Mouse (Mus musculus) MEL (cell line): Measurements from ENCODE around the gene Ntn1. TPM values are rescaled to one million over a fixed set of nuclear protein-coding genes. Genes with fewer than 3 reads are reported as not detected.

Experiments
- DNase-seq: peaks from one replicate; pipeline ENCODE4 v3.0.0; 2011; ENCODE audit warnings: low read depth, low spot score
- H3K27ac ChIP-seq: 2 replicates; pipeline ENCODE4 v1.5.1; 2012; ENCODE audit warnings: low read depth, mild to moderate bottlenecking, control low read depth, low read length, moderate library complexity; ENCODE audit not compliant: control insufficient read depth
- H3K27me3 ChIP-seq, 2 experiments: fragments of 150-350 bp in 1 of 2; sonication (generic) in 1 of 2; 2 replicates each; pipeline ENCODE4 v1.6.1; 2012; ENCODE audit warnings: low read length in 2 of 2, mild to moderate bottlenecking in 2 of 2, improper control_type of control experiment in 1 of 2, moderate library complexity in 1 of 2; ENCODE audit not compliant: insufficient read depth in 2 of 2, control insufficient read depth in 1 of 2
- H3K36me3 ChIP-seq, 2 experiments: 2 replicates each; pipeline ENCODE4 v1.6.1; 2012 to 2014; ENCODE audit warnings: low read length in 2 of 2, improper control_type of control experiment in 1 of 2, inconsistent platforms in 1 of 2, mild to moderate bottlenecking in 1 of 2; ENCODE audit not compliant: insufficient read depth in 2 of 2, control insufficient read depth in 1 of 2
- H3K4me1 ChIP-seq, 2 experiments: fragments of 150-350 bp in 1 of 2; sonication (generic) in 1 of 2; 2 replicates each; pipeline ENCODE4 v1.6.1; 2012; ENCODE audit warnings: low read length in 2 of 2, improper control_type of control experiment in 1 of 2, mild to moderate bottlenecking in 1 of 2; ENCODE audit not compliant: insufficient read depth in 2 of 2, control insufficient read depth in 1 of 2
- H3K4me3 ChIP-seq, 2 experiments: fragments of 150-350 bp in 1 of 2; sonication (generic) in 1 of 2; 2 replicates each; pipeline ENCODE4 v1.5.1; 2012; ENCODE audit warnings: low read depth in 2 of 2, low read length in 2 of 2, mild to moderate bottlenecking in 2 of 2, moderate library complexity in 2 of 2, control low read depth in 1 of 2, improper control_type of control experiment in 1 of 2; ENCODE audit not compliant: control insufficient read depth in 1 of 2, insufficient read depth in 1 of 2
- H3K79me2 ChIP-seq: 2 replicates; pipeline ENCODE4 v1.6.1; 2012; ENCODE audit warnings: mild to moderate bottlenecking, low read length, moderate library complexity; ENCODE audit not compliant: control insufficient read depth, poor library complexity, insufficient read depth
- H3K9ac ChIP-seq: 2 replicates; pipeline ENCODE4 v1.6.1; 2012; ENCODE audit warnings: low read depth, mild to moderate bottlenecking, control low read depth, low read length, moderate library complexity; ENCODE audit not compliant: control insufficient read depth, poor library complexity, severe bottlenecking
- H3K9me3 ChIP-seq: fragments of 150-350 bp; sonication (generic); replicated peaks from 2 replicates; pipeline ENCODE4 v1.6.1; 2012; ENCODE audit warnings: mild to moderate bottlenecking, low read length, improper control_type of control experiment, moderate library complexity; ENCODE audit not compliant: insufficient read depth
- BHLHE40 ChIP-seq: IDR thresholded peaks from 2 replicates; pipeline ENCODE4 v1.6.1; 2012; ENCODE audit warnings: low read depth, mild to moderate bottlenecking, inconsistent platforms, low read length, improper control_type of control experiment, borderline replicate concordance
- CHD1 ChIP-seq: IDR thresholded peaks from 2 replicates; pipeline ENCODE4 v1.6.1; 2012; ENCODE audit warnings: low read depth, mild to moderate bottlenecking, inconsistent platforms, low read length, improper control_type of control experiment
- CHD2 ChIP-seq: IDR thresholded peaks from 2 replicates; pipeline ENCODE4 v1.6.1; 2011; ENCODE audit warnings: low read length, improper control_type of control experiment
- CTCF ChIP-seq, 3 experiments: IDR thresholded peaks in 2 of 3; conservative IDR thresholded peaks in 1 of 3; 2 replicates each; pipeline ENCODE4 v1.5.1; 2011 to 2012; ENCODE audit warnings: low read length in 3 of 3, low read depth in 2 of 3, mild to moderate bottlenecking in 2 of 3, improper control_type of control experiment in 1 of 3, inconsistent platforms in 1 of 3, mixed read lengths in 1 of 3, moderate library complexity in 1 of 3; ENCODE audit not compliant: control insufficient read depth in 1 of 3, insufficient read depth in 1 of 3, poor library complexity in 1 of 3, severe bottlenecking in 1 of 3
- E2F4 ChIP-seq: IDR thresholded peaks from 2 replicates; pipeline ENCODE4 v1.6.1; 2011; ENCODE audit warnings: low read depth, low read length, improper control_type of control experiment, borderline replicate concordance
- EP300 ChIP-seq, 2 experiments: IDR thresholded peaks; 2 replicates each; pipeline ENCODE4 v1.6.1; 2011; ENCODE audit warnings: improper control_type of control experiment in 2 of 2, low read length in 2 of 2, low read depth in 1 of 2, mild to moderate bottlenecking in 1 of 2
- ETS1 ChIP-seq: IDR thresholded peaks from 2 replicates; pipeline ENCODE4 v1.6.1; 2012; ENCODE audit warnings: low read depth, mild to moderate bottlenecking, inconsistent platforms, low read length, improper control_type of control experiment, moderate library complexity
- GABPA ChIP-seq: IDR thresholded peaks from 2 replicates; pipeline ENCODE4 v1.6.1; 2012; ENCODE audit warnings: low read depth, mild to moderate bottlenecking, inconsistent platforms, low read length, improper control_type of control experiment, moderate library complexity
- HCFC1 ChIP-seq: IDR thresholded peaks from 2 replicates; pipeline ENCODE4 v1.6.1; 2012; ENCODE audit warnings: low read depth, mild to moderate bottlenecking, inconsistent platforms, low read length, improper control_type of control experiment, moderate library complexity
- MAFK ChIP-seq: IDR thresholded peaks from 2 replicates; pipeline ENCODE4 v1.6.1; 2011; ENCODE audit warnings: low read depth, mild to moderate bottlenecking, low read length, improper control_type of control experiment, borderline replicate concordance
- MAX ChIP-seq: IDR thresholded peaks from 2 replicates; pipeline ENCODE4 v1.6.1; 2011; ENCODE audit warnings: low read length, improper control_type of control experiment
- MYB ChIP-seq: IDR thresholded peaks from 2 replicates; pipeline ENCODE4 v1.6.1; 2011; ENCODE audit warnings: mild to moderate bottlenecking, low read depth, low read length, improper control_type of control experiment
- NRF1 ChIP-seq: IDR thresholded peaks from 2 replicates; pipeline ENCODE4 v1.6.1; 2014; ENCODE audit warnings: low read depth, mild to moderate bottlenecking, inconsistent platforms, low read length, improper control_type of control experiment, moderate library complexity; ENCODE audit not compliant: poor library complexity, insufficient read depth, severe bottlenecking
- POLR2A ChIP-seq, 2 experiments: IDR thresholded peaks; 2 replicates each; pipeline ENCODE4 v1.6.1; 2011 to 2012; ENCODE audit warnings: low read length in 2 of 2, mild to moderate bottlenecking in 2 of 2, control low read depth in 1 of 2, improper control_type of control experiment in 1 of 2, low read depth in 1 of 2, moderate library complexity in 1 of 2; ENCODE audit not compliant: control insufficient read depth in 1 of 2, insufficient read depth in 1 of 2, poor library complexity in 1 of 2
- POLR2AphosphoS2 ChIP-seq: IDR thresholded peaks from 2 replicates; pipeline ENCODE4 v1.6.1; 2011; ENCODE audit warnings: low read length, improper control_type of control experiment
- RAD21 ChIP-seq: IDR thresholded peaks from 2 replicates; pipeline ENCODE4 v1.6.1; 2011; ENCODE audit warnings: mild to moderate bottlenecking, low read depth, low read length, improper control_type of control experiment
- RCOR1 ChIP-seq: IDR thresholded peaks from 2 replicates; pipeline ENCODE4 v1.6.1; 2012; ENCODE audit warnings: low read depth, mild to moderate bottlenecking, inconsistent platforms, low read length, improper control_type of control experiment
- SMC3 ChIP-seq: IDR thresholded peaks from 2 replicates; pipeline ENCODE4 v1.6.1; 2011; ENCODE audit warnings: low read depth, low read length, improper control_type of control experiment
- TAL1 ChIP-seq: IDR thresholded peaks from 2 replicates; pipeline ENCODE4 v1.6.1; 2012; ENCODE audit warnings: mild to moderate bottlenecking, inconsistent platforms, low read length, moderate library complexity, mixed read lengths
- TBP ChIP-seq: IDR thresholded peaks from 2 replicates; pipeline ENCODE4 v1.8.0; 2011; ENCODE audit warnings: low read depth, low read length, improper control_type of control experiment
- TCF12 ChIP-seq: IDR thresholded peaks from 2 replicates; pipeline ENCODE4 v1.6.1; 2014; ENCODE audit warnings: low read depth, mild to moderate bottlenecking, inconsistent platforms, low read length, improper control_type of control experiment, moderate library complexity
- USF1 ChIP-seq: IDR thresholded peaks from 2 replicates; pipeline ENCODE4 v1.6.1; 2014; ENCODE audit warnings: low read depth, mild to moderate bottlenecking, inconsistent platforms, low read length, improper control_type of control experiment, moderate library complexity
- ZC3H11A ChIP-seq: IDR thresholded peaks from 2 replicates; pipeline ENCODE4 v1.6.1; 2012; ENCODE audit warnings: low read depth, mild to moderate bottlenecking, inconsistent platforms, low read length, improper control_type of control experiment
- ZNF384 ChIP-seq: IDR thresholded peaks from 2 replicates; pipeline ENCODE4 v1.6.1; 2012; ENCODE audit warnings: low read depth, mild to moderate bottlenecking, inconsistent platforms, low read length, improper control_type of control experiment
- polyA plus RNA-seq, 2 experiments: library from polyadenylated mRNA; stranded (reverse) in 1 of 2; unstranded in 1 of 2; fragments of >175 nt in 1 of 2; fragments of >200 nt in 1 of 2; gene quantifications; 2 replicates each; pipeline versions ENCODE4 v1.2.1 to v1.2.4; 2012; ENCODE audit warnings: low replicate concordance in 2 of 2, low read depth in 1 of 2; ENCODE audit not compliant: insufficient read length in 2 of 2, insufficient read depth in 1 of 2, missing spikeins in 1 of 2
- total RNA-seq: library from RNA; depleted of rRNA; stranded (reverse); fragments of 300-350 nt; gene quantifications from 2 replicates; pipeline ENCODE4 v1.2.3, GENCODE M21; 2012

Gene Ntn1
- total and polyA plus RNA-seq, 3 experiments = not detected

DNA sequence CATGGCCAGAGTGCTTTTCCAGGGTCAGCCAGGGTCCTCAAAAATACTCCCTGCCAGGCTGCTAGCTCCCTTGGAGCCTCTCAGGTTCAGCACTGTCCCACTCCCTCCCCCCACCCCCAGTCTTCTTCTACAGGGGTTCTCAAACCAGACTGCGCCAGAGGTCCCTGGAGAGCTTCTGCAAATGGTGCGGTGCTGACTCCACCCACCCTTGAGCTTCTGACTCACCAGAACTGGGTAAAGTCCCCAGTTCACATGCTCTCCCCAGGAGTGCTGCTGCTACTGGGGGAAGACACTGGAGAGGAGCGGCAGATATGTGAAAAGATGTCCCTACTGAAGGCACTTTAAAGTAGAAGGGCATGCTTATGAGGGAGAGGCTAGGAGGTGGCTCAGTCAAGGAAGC lies 186.7 kb downstream of the Ntn1 start:
- no peaks in the 10 kb centered on the region for H3K27me3 ChIP-seq

DNA sequence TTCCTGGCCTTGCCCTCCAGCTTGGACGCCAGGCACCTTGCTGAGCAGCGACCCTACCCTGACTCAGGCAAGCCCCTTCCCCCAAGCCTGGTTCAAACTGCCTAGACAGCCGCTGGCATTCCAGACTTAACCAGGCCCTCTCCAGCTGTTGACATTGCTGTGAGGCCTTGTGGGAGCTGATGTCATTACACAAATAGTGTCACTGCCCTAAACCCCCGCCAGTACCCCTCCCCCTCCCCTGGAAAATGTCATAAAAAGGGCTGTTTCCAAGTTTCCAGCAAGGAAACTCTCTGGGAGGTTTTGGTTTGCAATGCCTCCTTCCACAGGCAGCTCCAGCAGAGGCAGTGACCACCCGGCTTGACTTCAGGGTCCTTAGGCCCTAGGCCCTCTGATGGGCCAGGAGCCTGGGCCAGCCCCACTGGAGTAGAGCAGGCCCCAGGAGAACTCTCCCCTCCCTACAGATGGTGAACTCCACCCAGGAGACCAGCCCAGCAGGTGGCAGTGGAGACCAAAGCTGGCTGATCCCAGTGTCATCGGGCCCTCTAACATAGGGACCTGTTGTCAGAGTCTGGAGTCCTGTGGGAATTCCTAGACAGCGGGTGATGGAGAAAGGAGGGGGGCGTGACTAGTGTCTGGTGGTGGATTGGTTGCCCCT lies 188.6 kb downstream of the Ntn1 start:
- no peaks in the 10 kb centered on the region for H3K4me1 ChIP-seq
- no peak for DNase-seq
- H3K36me3 ChIP-seq = no peaks in the 10 kb centered on the region
- H3K9ac ChIP-seq = no peak overlapping the region
- no peaks in the 10 kb centered on the region for H3K27me3 ChIP-seq
- no peak for TF ChIP-seq EP300 (IDR thresholded peaks at IDR 0.05; ENCODE audit: low read depth in 1 of 2, low read length in 2 of 2)
- TF ChIP-seq CTCF (IDR thresholded peaks at IDR 0.05 in 2 of 3, conservative IDR thresholded peaks at IDR 0.05 in 1 of 3; ENCODE audit: control insufficient read depth in 1 of 3, insufficient read depth in 1 of 3, low read depth in 2 of 3, low read length in 3 of 3, poor library complexity in 1 of 3, severe bottlenecking in 1 of 3) = peak in 2 of 3 experiments; percentile 2 to 32; a peak in 3 of 6 replicates
- no peak for TF ChIP-seq USF1
- 0 out of 2 replicates have a peak, but pooled peaks have one; percentile 12 for TF ChIP-seq SMC3
- no peak overlapping the region for H3K27ac ChIP-seq
- no peaks in the 10 kb centered on the region for H3K9me3 ChIP-seq
- no peak overlapping the region for H3K4me3 ChIP-seq
- no peaks in the 10 kb centered on the region for H3K79me2 ChIP-seq

More for the DNA sequence above, 186.7 kb downstream of the Ntn1 start:
- H3K79me2 ChIP-seq = no peaks in the 10 kb centered on the region
- no peaks in the 10 kb centered on the region for H3K4me1 ChIP-seq
- no peak overlapping the region for H3K9ac ChIP-seq
- no peak overlapping the region for H3K27ac ChIP-seq
- no peaks in the 10 kb centered on the region for H3K36me3 ChIP-seq
- no peak for TF ChIP-seq GABPA
- TF ChIP-seq MYB = no peak
- no peak for TF ChIP-seq MAX
- TF ChIP-seq HCFC1 = no peak
- no peak for TF ChIP-seq EP300 (IDR thresholded peaks at IDR 0.05; ENCODE audit: low read depth in 1 of 2, low read length in 2 of 2)
- TF ChIP-seq CTCF (IDR thresholded peaks at IDR 0.05 in 2 of 3, conservative IDR thresholded peaks at IDR 0.05 in 1 of 3; ENCODE audit: control insufficient read depth in 1 of 3, insufficient read depth in 1 of 3, low read depth in 2 of 3, low read length in 3 of 3, poor library complexity in 1 of 3, severe bottlenecking in 1 of 3) = no peak
- no peak for TF ChIP-seq BHLHE40
- H3K9me3 ChIP-seq = no peaks in the 10 kb centered on the region
- H3K4me3 ChIP-seq = no peak overlapping the region
- DNase-seq = no peak

DNA sequence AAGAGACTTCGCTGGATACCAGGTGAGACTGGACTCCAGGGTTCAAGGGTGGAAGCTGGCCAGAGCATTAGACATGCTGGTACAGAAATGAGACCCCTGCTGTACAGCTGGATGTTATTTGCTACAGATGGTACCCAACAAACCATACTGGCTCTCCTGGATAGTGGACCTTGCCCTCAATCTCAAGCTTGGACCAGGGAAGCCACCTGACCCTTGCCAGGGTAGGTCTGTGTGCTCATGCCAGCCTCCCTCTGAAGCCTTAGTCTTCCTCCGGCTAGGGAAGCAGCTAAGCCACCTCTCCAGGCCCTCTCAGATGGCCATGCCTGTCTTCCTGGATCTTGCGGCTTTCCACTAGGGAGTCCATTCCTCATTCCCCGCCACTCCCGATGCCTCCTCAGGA lies 189.9 kb downstream of the Ntn1 start:
- H3K4me1 ChIP-seq = no peaks in the 10 kb centered on the region
- H3K27me3 ChIP-seq = no peaks in the 10 kb centered on the region
- H3K9ac ChIP-seq = no peak overlapping the region
- H3K9me3 ChIP-seq = no peaks in the 10 kb centered on the region
- TF ChIP-seq HCFC1 (no peak), RCOR1 (no peak), POLR2AphosphoS2 (no peak), CHD2 (no peak), MAX (no peak), TCF12 (no peak), NRF1 (no peak), ZC3H11A (no peak), CHD1 (no peak), CTCF (IDR thresholded peaks at IDR 0.05 in 2 of 3, conservative IDR thresholded peaks at IDR 0.05 in 1 of 3; ENCODE audit: control insufficient read depth in 1 of 3, insufficient read depth in 1 of 3, low read depth in 2 of 3, low read length in 3 of 3, poor library complexity in 1 of 3, severe bottlenecking in 1 of 3) (no peak), E2F4 (no peak), RAD21 (no peak), MYB (no peak), POLR2A (IDR thresholded peaks at IDR 0.05; ENCODE audit: control insufficient read depth in 1 of 2, insufficient read depth in 1 of 2, low read depth in 1 of 2, low read length in 2 of 2, poor library complexity in 1 of 2) (no peak), ETS1 (no peak), TBP (no peak), TAL1 (no peak), MAFK (no peak), ZNF384 (no peak)
- TF ChIP-seq, all 39 proteins: peak for 0
- Histone ChIP-seq H3K27ac (no peak overlapping the region), H3K4me3 (no peak overlapping the region), H3K79me2 (no peaks in the 10 kb centered on the region), H3K36me3 (no peaks in the 10 kb centered on the region)
- DNase-seq = no peak
